Mouse (Mus musculus) spleen, adult 2 months (tissue): ENCODE data around the gene Acan.

Source experiments
- CTCF ChIP-seq: fragments of 200-500 bp; IDR thresholded peaks from 2 replicates; pipeline ENCODE4 v1.5.1; 2011; ENCODE audit warnings: mild to moderate bottlenecking, inconsistent platforms; ENCODE audit not compliant: insufficient read depth, insufficient read length, insufficient replicate concordance; ENCODE audit errors: extremely low read depth
- POLR2A ChIP-seq: fragments of 200-500 bp; IDR thresholded peaks from 2 replicates; pipeline ENCODE4 v1.6.1; 2011; ENCODE audit warnings: low read depth, low read length, inconsistent platforms

DNA sequence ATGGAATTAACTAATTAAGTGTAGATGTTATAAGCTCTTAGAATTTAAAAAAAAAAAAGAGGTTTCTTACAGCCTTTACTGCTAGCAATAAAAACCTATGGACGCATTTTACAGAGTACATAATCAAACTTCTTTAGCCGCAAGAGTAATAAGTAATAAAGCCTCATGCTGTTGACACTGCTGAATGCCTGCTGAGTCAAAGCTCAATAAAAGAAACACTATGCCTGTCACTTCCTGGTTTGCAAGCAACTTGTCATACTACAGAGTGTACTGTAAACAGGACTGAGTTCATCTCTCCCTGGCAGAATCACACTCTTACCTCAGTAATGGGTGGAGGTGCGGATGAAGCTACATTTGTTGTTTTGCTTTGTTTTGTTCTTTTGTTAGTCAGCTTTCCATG is 24.1 kb upstream of the Acan start:
- no peak for TF ChIP-seq CTCF
- TF ChIP-seq POLR2A = no peak
